Mouse (Mus musculus) left cerebral cortex, adult 2 months (tissue): ENCODE data around the gene Ccdc90b. TPM values are rescaled to one million over a fixed set of nuclear protein-coding genes. Genes with fewer than 3 reads are reported as not detected.

ENCODE experiments used
- DNase-seq, 2 experiments: peaks; one replicate each; pipeline ENCODE4 v3.0.0; 2021 to 2022; ENCODE audit warnings: low spot score in 2 of 2, mixed read lengths in 1 of 2; ENCODE audit errors: extremely low spot score in 1 of 2
- H3K27ac ChIP-seq: fragments of 200-600 bp; 2 replicates; pipeline ENCODE4 v1.8.1; 2022
- H3K4me3 ChIP-seq: fragments of 200-600 bp; 2 replicates; pipeline ENCODE4 v1.8.1; 2022
- CTCF ChIP-seq: fragments of 200-600 bp; IDR thresholded peaks from 2 replicates; pipeline ENCODE4 v1.8.1; 2022; ENCODE audit warnings: antibody characterized with exemption, mild to moderate bottlenecking, moderate library complexity
- intact Hi-C: fragments of 180-260 bp; cut with DNase I; formaldehyde crosslinking; loops from one replicate; pipeline ENCODE4 v1.15.1; 2025
- long read RNA-seq, 2 experiments: library from polyadenylated mRNA; stranded (forward); transcript quantifications; one replicate each; pipeline ENCODE4 v2.0.0; 2021; ENCODE audit warnings: borderline mapping rate in 2 of 2
- total RNA-seq, 2 experiments: library from RNA; stranded (reverse); gene quantifications; 2 replicates each; pipeline ENCODE4 v1.2.3; 2021

The Ccdc90b gene
- total RNA-seq, result 10 to 100 TPM; 13.0 to 14.9 TPM
- long read RNA-seq, experiment 1, transcript Ccdc90b-201 (9 exons, 1,596 nt), result major isoform, 9 of 10 reads
- long read RNA-seq, experiment 1, partial matches to known transcripts, result 0 of 10 reads
- long read RNA-seq, experiment 1, other reads (novel, unspliced or antisense), result 1 of 10 reads
- long read RNA-seq, experiment 2, transcript Ccdc90b-201 (9 exons, 1,596 nt), result major isoform, 9 of 14 reads
- long read RNA-seq, experiment 2, partial matches to known transcripts, result 0 of 14 reads
- long read RNA-seq, experiment 2, other reads (novel, unspliced or antisense), result 4 of 14 reads

DNA sequence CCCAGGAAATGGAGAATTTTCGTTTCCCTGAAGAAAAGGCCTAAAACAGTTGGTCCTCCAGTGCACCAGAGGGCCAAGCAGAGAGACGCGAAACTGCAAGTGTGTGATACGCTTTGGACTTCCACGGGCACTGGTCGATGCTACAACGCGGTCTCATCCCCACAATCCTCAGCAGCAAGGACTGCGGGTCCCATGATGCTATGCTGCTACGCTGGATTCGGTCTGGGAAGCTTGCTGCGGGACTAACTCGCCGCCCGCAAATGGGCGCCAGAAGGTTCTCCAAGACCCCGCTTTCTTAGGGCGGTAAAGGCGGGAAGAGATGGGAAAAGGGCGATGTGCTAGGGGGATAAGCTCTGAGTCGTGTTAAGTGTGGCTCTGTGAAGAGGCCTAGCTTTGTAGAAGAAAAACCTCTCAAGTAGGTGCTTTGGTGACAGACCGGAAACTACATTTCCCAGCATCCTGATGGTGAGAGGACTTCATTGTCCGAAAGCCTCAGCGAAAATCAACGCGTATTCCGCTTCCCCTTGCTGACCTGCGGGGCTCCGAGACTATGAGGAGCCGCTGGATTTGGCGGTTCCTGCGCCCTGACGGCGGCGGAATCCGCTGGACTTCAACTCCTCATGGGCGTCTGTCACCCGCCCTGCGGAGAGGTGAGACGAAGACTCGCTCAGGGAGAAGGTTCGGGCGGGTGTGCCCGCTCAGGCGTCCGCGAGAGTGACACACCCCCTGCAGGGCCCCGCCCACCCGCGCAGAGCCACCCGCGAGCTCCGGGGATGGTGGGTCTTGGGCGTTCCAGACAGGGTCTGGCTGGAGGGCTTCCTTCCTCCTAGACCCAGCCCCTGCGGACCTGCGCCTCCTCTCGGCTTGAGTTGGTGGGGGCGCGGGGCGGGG is at the start of gene Ccdc90b:
TSS of gene Ccdc90b (plus strand) at position 164 of the 891 bp plus-strand sequence.
- TF ChIP-seq CTCF, result peak; percentile 53
- peak within 1 kb of the TSS; percentile 99 for H3K27ac ChIP-seq
- DNase-seq, result peak; percentile 87 to 89
- intact Hi-C loops, result loop anchor here (5.0 kb wide), 1 partner anchor 311 kb away; the partner anchor contains the start of genes Ddias and Prcp
- H3K4me3 ChIP-seq, result peak within 1 kb of the TSS; percentile 98

DNA sequence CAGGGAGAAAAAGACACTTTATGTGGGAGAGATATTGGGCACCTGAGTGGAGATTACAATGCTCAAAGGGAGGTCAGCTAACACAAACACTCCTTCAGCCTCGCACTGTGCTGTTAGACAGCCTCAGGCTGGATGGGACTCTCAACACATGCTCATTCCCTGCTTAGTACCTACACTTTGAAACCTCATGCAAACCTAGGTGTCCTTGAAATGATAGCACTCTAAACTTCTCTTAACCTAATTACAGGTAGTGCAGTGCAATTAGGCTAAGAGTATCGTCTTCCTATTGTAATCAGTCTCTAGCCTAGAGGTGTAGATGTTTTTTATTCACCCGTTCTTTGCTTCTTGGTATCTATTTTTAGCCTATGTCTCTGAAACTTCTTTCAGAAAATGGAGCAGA is 40.6 kb upstream of the Ccdc90b start:
- no peak for TF ChIP-seq CTCF
- Histone ChIP-seq H3K27ac (no peak overlapping the region), H3K4me3 (no peak overlapping the region)
- no peak for DNase-seq
- intact Hi-C loops, result no loop called here

DNA sequence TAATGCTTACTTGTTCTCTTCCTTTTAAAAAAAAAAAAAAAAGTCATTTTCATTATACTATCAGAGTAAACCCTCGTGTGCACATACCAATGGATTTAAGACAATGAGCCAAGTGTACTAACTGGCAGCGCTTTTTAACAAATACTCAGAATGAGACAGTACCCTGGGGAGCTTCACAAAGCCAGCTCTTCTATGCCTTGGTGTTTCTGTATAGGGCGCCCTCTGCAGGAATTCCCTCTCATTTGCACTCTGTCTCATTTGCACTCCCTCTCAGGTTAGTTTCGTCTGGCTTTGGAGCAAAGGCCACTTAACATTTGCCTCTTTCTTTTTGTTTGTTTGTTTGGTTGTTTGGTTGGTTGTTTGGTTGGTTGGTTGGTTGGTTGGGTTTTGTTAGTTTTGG is 40.1 kb upstream of the Ccdc90b start:
- intact Hi-C loops, result no loop called here
- peak in 1 of 2 experiments; percentile 16 for DNase-seq
- peak; percentile 50 for TF ChIP-seq CTCF
- Histone ChIP-seq H3K4me3 (no peak overlapping the region), H3K27ac (no peak overlapping the region)

DNA sequence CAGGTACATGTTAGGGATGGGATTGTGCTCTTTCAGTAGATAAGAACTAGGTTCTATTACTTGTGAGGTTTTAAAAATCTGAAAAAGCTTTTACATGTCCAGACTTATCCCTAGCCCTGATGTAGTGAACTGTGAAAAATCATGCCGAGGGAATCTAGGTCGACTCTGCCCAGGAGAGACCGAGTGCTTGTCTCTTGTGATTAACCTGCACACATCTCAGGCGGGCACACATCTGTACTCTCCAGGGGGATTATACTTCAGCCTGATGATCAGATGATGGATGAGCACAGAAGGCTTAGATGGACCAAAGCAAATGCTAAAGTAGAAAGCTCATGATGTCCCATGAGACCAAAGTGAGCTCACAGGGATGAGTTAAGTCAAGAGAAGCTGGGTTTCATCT is 31.7 kb upstream of the Ccdc90b start:
- intact Hi-C loops, result no loop called here
- Histone ChIP-seq H3K4me3 (no peak overlapping the region), H3K27ac (no peak overlapping the region)
- no peak for TF ChIP-seq CTCF
- DNase-seq, result no peak

DNA sequence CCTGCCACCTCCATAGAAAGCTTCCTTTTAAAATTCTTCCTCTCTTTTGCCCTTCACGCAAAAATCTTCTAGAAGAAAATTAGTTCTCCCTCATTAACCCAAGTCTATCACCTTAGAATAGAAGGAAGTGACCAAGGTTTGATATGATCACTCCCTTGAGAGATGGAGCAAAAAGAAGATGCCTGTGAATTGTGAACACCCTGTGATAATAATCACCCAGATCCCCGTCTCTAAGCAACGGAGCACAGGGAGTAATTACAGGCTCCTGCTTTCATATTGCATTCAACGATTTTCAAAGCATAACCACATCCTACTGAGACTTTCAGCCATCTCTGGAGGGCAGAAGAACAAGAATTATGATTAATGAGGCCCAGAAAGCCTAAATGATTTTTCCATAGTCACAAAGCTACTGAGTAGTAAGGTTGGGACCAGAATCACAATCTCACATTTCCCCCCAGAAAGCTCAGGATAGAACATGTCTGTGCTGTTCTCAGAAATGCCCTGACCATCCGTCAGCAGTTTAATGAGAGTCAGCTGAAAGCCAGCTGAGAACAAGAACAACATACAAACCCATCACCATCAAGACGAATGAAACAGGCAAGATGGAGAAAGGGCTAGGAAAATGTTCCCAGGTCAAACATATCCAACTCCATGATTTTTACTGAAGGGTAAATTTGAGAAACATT is 28.5 kb upstream of the Ccdc90b start:
- Histone ChIP-seq H3K27ac (no peak overlapping the region), H3K4me3 (no peak overlapping the region)
- DNase-seq, result no peak
- intact Hi-C loops, result no loop called here
- TF ChIP-seq CTCF, result no peak

DNA sequence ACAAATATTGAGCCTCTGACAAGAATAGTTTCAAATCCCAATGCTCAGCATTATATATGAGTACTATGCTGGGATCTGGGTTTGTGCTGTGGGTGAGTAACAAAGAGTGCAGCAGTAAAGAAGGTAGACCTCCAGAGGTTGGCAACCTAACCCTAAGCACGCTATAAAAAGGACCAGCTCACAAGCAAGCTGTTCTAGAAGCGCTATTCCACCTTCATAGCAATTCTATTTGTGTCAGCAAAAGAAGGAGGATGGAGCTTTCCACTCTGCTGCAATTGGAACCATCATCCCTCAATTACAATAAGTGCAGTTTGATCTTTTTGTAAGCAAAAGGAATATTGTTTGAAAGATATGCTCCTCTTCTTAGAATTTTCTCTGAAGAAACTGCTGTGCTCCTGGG is 14.2 kb upstream of the Ccdc90b start:
- Histone ChIP-seq H3K4me3 (no peak overlapping the region), H3K27ac (no peak overlapping the region)
- no peak for DNase-seq
- intact Hi-C loops, result no loop called here
- no peak for TF ChIP-seq CTCF

DNA sequence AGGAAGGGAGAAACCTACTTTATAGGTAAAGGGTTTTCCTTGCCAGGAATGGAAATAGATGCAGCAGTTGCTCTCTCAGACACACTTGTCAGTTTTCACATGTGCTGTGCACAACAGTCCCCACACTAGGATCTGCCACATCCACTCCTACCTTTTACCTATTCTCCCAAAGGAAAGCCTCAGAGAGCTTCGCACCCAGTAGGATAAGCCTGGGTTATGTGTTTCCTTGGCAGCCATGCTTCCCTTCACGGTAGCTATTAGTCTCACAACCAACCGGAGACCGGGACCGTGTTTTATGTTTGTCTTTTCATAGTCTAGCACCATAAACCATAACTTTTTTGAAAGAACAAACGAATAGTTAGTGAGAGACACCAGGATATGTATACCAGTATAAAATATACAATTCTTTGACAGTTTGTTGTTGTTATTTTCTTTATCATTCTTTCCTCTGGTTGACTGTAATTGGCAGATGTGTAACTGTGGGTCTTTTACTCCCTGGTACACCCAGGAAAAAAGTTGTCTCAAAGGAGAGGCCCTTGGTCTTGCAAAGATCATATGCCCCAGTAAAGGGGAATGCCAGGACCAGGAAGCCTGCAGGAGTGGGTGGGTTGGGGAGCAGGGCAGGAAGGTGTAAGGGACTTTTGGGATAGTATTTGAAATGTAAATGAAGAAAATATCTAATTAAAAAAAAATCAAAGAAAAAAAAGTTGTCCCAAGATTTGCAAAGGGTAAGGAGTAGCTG is 10.5 kb upstream of the Ccdc90b start:
- intact Hi-C loops, result loop anchor here (2.0 kb wide), 1 partner anchor 448 kb away; no protein-coding TSS in a partner anchor
- no peak for DNase-seq
- Histone ChIP-seq H3K4me3 (no peak overlapping the region), H3K27ac (no peak overlapping the region)
- TF ChIP-seq CTCF, result no peak

DNA sequence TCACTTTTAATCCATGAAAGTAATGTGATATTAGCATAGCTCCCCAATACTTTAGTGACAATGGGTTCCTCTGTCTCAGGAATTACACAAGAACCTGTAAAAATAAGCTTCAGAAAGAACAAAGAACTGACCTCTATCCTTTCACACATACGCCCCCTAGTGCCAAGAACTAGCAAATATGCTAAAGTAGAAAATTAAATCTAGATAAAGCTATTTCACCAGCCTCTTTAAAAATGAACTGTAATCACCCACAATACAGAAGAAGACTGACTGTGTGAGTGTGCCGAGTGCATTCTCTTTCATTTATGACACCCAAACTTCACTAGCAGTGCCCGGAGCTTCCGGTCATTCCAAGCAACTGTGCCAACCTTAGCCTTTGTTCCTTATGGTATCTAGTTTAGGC is 10.0 kb upstream of the Ccdc90b start:
- DNase-seq, result no peak
- TF ChIP-seq CTCF, result peak; percentile 77
- intact Hi-C loops, result loop anchor here (2.0 kb wide), 1 partner anchor 448 kb away; no protein-coding TSS in a partner anchor
- Histone ChIP-seq H3K27ac (no peak overlapping the region), H3K4me3 (no peak overlapping the region)

DNA sequence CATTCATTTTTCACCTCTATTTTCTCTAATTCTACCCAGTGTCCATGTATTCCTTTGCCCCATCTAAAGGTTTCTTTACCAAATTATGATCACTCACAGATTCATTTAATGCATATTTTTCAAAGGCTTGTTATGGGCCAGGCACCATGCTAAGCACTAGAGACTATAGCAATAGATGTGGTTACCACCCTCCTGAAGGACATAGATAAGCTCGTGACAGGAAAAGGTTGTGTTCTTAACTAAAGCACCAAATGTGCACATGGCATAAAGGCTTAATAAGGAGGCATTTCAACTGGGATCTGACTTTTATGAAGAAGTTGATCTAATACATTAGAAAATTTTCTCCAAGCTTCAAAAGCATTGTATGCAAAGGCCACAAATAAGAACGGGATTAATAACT is 2.2 kb upstream of the Ccdc90b start:
- Histone ChIP-seq H3K4me3 (no peak overlapping the region), H3K27ac (no peak overlapping the region)
- TF ChIP-seq CTCF, result no peak
- DNase-seq, result no peak
- intact Hi-C loops, result no loop called here

DNA sequence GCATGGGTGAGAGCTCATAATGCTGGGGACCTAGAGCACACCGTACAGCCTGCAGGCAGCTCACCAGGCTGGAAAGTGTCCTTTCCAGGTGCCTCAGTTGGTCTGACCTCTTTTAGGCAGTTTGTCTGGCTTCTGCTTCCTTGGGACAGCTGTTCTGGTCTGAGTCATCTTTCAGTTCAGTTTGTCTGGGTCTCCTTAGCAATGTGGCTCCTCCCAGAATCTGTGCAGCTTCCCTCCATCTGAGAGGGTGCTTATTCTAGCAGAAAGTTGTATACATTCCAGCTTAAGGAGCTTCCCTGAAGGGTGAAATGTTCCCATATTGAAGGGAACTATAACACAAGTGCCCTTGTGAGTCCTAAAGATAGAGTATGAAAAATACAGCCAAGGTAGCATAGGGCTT is 5.8 kb downstream of the Ccdc90b start:
- no peak overlapping the region for H3K27ac ChIP-seq
- DNase-seq, result no peak
- no peak for TF ChIP-seq CTCF
- H3K4me3 ChIP-seq, result no peak overlapping the region
- intact Hi-C loops, result no loop called here

DNA sequence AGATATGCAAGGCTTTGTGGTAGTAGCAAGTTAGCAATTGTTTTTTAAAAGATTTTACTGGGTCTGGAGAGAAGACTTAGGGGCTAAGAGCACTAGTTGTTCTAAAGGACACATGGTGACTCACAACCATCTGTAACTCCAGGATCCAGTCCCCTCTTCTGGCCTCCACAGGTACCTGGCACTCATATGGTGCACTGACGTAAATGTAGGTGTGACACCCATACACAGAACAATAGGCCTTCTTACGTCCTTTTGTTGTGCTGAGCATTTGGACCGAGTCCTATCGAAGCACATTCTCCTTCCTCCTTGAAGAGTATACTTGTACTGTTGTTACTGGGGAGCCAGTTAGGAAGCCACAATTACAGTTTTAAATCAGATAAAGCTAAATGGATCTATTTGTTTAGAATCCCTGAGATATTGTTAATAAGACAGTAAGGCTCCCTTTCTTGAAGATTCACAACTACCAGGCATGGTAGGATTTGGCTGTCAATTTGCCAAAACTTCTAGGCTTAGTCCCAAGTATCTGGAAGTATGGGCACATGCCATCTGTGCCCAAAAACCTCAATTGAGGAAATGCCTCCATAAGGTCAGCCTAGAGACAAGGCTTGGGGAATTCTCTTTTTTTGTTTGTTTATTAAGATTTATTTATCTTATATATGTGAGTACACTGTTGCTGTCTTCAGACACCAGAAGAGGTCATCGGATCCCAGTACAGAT is 19.7 kb downstream of the Ccdc90b start:
- Histone ChIP-seq H3K27ac (no peak overlapping the region), H3K4me3 (no peak overlapping the region)
- TF ChIP-seq CTCF, result no peak
- intact Hi-C loops, result no loop called here
- no peak for DNase-seq
